In genomic region chr8:111264693-111265220, GRCm38 (mm10) we compare ENCODE assay signal across 15 mouse cellular contexts.
"Had no signal": no experiment of that assay in that cellular context is flagged by ENCODE, and none has a peak within 500 bp of the region (broad histone marks: within the 10 kb centered on the region; RNA-seq: fewer than 3 reads in every experiment).

No protein-coding gene starts in this region.

- H3K4me2 ChIP-seq: hindbrain, embryonic 14.5 days; kidney, embryonic 15.5 days; limb, embryonic 15.5 days; liver, embryonic 12.5 days; lung, embryonic 14.5 days; midbrain, embryonic 12.5 days; neural tube, embryonic 15.5 days had no signal

- H3K36me3 ChIP-seq: limb, embryonic 15.5 days; midbrain, embryonic 12.5 days; neural tube, embryonic 15.5 days had no signal

- H3K9ac ChIP-seq: hindbrain, embryonic 14.5 days; kidney, embryonic 15.5 days; limb, embryonic 15.5 days; liver, embryonic 12.5 days; lung, embryonic 14.5 days; midbrain, embryonic 12.5 days; neural tube, embryonic 15.5 days had no signal

- H3K4me3 ChIP-seq: kidney, embryonic 15.5 days; limb, embryonic 15.5 days; liver, embryonic 12.5 days; megakaryocyte, embryonic 14.5 days; midbrain, embryonic 12.5 days; neural tube, embryonic 15.5 days had no signal

- H3K9me3 ChIP-seq: kidney, embryonic 15.5 days; limb, embryonic 15.5 days; liver, embryonic 12.5 days; midbrain, embryonic 12.5 days; neural tube, embryonic 15.5 days had no signal

- DNase-seq: layer of hippocampus, adult 9-11 months; layer of hippocampus, postnatal 36 days; lung, embryonic 14.5 days; lung, postnatal 10 days; right cerebral cortex, adult 18-20 months; right cerebral cortex, postnatal 25 days had no signal

- H3K4me1 ChIP-seq: limb, embryonic 15.5 days; midbrain, embryonic 12.5 days had no signal

- H3K27me3 ChIP-seq: kidney, embryonic 15.5 days; limb, embryonic 15.5 days; midbrain, embryonic 12.5 days; neural tube, embryonic 15.5 days had no signal

- ATAC-seq: liver, embryonic 12.5 days had no signal

- H3K27ac ChIP-seq: hindbrain, embryonic 14.5 days; kidney, embryonic 15.5 days; limb, embryonic 15.5 days; liver, embryonic 12.5 days; macrophage; midbrain, embryonic 12.5 days; neural tube, embryonic 15.5 days; stomach, postnatal 0 days had no signal
